In genomic region chr19:56971347-56971746, GRCm38 (mm10) we compare ENCODE assay signal across 23 mouse cellular contexts. TPM values are rescaled to one million over a fixed set of nuclear protein-coding genes. Genes with fewer than 3 reads are reported as not detected.
"Had no signal": no experiment of that assay in that cellular context is flagged by ENCODE, and none has a peak within 500 bp of the region (broad histone marks: within the 10 kb centered on the region; RNA-seq: fewer than 3 reads in every experiment).

No protein-coding gene starts in this region.

- H3K4me3 ChIP-seq: layer of hippocampus, adult 2 months; limb, embryonic 10.5 days; limb, embryonic 13.5 days; liver, embryonic 12.5 days; liver, embryonic 15.5 days; midbrain, embryonic 12.5 days; midbrain, embryonic 15.5 days; neural tube, embryonic 12.5 days; neural tube, embryonic 15.5 days had no signal

- H3K9me3 ChIP-seq: limb, embryonic 10.5 days; limb, embryonic 13.5 days; liver, embryonic 12.5 days; liver, embryonic 15.5 days; midbrain, embryonic 12.5 days; midbrain, embryonic 15.5 days; neural tube, embryonic 12.5 days; neural tube, embryonic 15.5 days had no signal

- DNase-seq: layer of hippocampus, adult 9-11 months; liver; lung, adult 2 months; lung, postnatal 14 days; right cerebral cortex, adult 18-20 months; right cerebral cortex, postnatal 14 days; right cerebral cortex, postnatal 4 days; thymus, adult 2 months; thymus, postnatal 14 days; thymus, postnatal 4 days had no signal

- H3K36me3 ChIP-seq: limb, embryonic 10.5 days; limb, embryonic 13.5 days; liver, embryonic 12.5 days; liver, embryonic 15.5 days; midbrain, embryonic 12.5 days; midbrain, embryonic 15.5 days; neural tube, embryonic 12.5 days; neural tube, embryonic 15.5 days had no signal

- H3K4me2 ChIP-seq: limb, embryonic 13.5 days; liver, embryonic 12.5 days; liver, embryonic 15.5 days; midbrain, embryonic 12.5 days; midbrain, embryonic 15.5 days; neural tube, embryonic 12.5 days; neural tube, embryonic 15.5 days had no signal

- H3K4me1 ChIP-seq: liver, embryonic 12.5 days; liver, embryonic 15.5 days; midbrain, embryonic 12.5 days; midbrain, embryonic 15.5 days had no signal

- H3K9ac ChIP-seq: limb, embryonic 13.5 days; liver, embryonic 12.5 days; liver, embryonic 15.5 days; midbrain, embryonic 12.5 days; midbrain, embryonic 15.5 days; neural tube, embryonic 12.5 days; neural tube, embryonic 15.5 days had no signal

- H3K27ac ChIP-seq: layer of hippocampus, adult 2 months; limb, embryonic 10.5 days; limb, embryonic 13.5 days; liver, embryonic 12.5 days; liver, embryonic 15.5 days; macrophage; midbrain, embryonic 12.5 days; midbrain, embryonic 15.5 days; neural tube, embryonic 12.5 days; neural tube, embryonic 15.5 days; stomach, postnatal 0 days had no signal

- ATAC-seq: intestine, embryonic 16.5 days; liver, embryonic 12.5 days; midbrain, embryonic 15.5 days had no signal

- H3K27me3 ChIP-seq: limb, embryonic 13.5 days; liver, embryonic 12.5 days; liver, embryonic 15.5 days; midbrain, embryonic 12.5 days; midbrain, embryonic 15.5 days; neural tube, embryonic 12.5 days; neural tube, embryonic 15.5 days had no signal

RNA-seq across cellular contexts. Expression of gene Afap1l2, which starts 36.7 kb away (rescaled TPM):
- total RNA-seq: megakaryocyte, adult 5-6 weeks had no signal
- polyA plus RNA-seq: macrophage had no signal
